Mouse (Mus musculus): ENCODE data around the gene Gm8906.
"Not testable (repeated sequence)": the region's sequence is repeated elsewhere in the genome, so short reads cannot be mapped to it uniquely, and the experiment has no call there.

Gm8906 gene

DNA sequence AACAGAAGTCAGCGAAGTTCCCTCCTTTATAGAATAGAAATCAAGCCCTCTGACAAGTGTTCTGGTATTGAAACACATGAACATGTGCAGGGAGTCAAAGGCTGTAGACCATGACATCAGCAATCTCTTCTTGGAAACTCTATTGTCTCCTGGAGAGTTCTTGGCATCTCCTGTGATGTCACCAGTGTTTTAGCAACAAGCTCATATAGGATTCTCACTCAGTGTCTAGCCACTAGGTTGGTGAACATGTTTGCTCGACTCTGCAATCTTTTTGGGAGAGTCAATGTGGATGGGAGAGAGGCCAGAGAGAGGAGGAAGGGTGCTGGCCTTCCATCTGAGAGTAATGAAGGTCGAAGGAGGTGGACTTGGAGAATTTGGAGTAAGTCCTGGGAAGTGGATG, at the start of gene Gm8906:
Gm8906 (plus strand) TSS at position 301 of the 400 bp plus-strand sequence.
- in situ Hi-C loops (cut with MboI, MseI), result not testable (repeated sequence)
